Mouse (Mus musculus) inflammation-experienced regulatory T-cells (primary cell): ENCODE results near the gene Pla2g15. TPM values are rescaled to one million over a fixed set of nuclear protein-coding genes. Genes with fewer than 3 reads are reported as not detected.

Experiments
- polyA plus RNA-seq, 2 experiments: library from polyadenylated mRNA; unstranded; fragments of 100-300 nt; shearing (Covaris generic); gene quantifications; one replicate each; pipeline ENCODE4 v1.2.1; 2017

Gene Pla2g15
- polyA plus RNA-seq = 10 to 100 TPM; 10.9 to 12.5 TPM

GRCm38 (mm10) chr8:106149801-106150652, at the start of gene Pla2g15:
Gene Pla2g15 (plus strand): TSS chr8:106150399.

GRCm38 (mm10) chr8:106136156-106137130, 13.8 kb upstream of the Pla2g15 start, which contains the start of gene Esrp2:
Gene Esrp2 (minus strand): TSS chr8:106136974.

GRCm38 (mm10) chr8:106168356-106169016, 18.3 kb downstream of the Pla2g15 start, which contains the start of gene Slc7a6:
Gene Slc7a6 (plus strand): TSS chr8:106168857.

GRCm38 (mm10) chr8:106210821-106211345, 60.7 kb downstream of the Pla2g15 start, which contains the start of the genes Slc7a6os and Prmt7:
Gene Slc7a6os (minus strand): TSS chr8:106210935.
Gene Prmt7 (plus strand): TSS chr8:106210936.

Other genes starting within 250 kb of the Pla2g15 start
- gene Pskh1, start 250.0 kb upstream of the Pla2g15 start, polyA plus RNA-seq = 10 to 100 TPM; 22.7 to 25.5 TPM
- gene Ctrl, start 216.5 kb upstream of the Pla2g15 start, polyA plus RNA-seq = 1 to 10 TPM; 1.9 to 3.6 TPM
- gene Psmb10, start 212.0 kb upstream of the Pla2g15 start, polyA plus RNA-seq = 100 to 1,000 TPM; 357 to 426 TPM
- gene Lcat, start 207.0 kb upstream of the Pla2g15 start, polyA plus RNA-seq = under 1 TPM; 0.42 to 0.51 TPM
- gene Slc12a4, start 184.3 kb upstream of the Pla2g15 start, polyA plus RNA-seq = 10 to 100 TPM; 12.3 to 15.7 TPM
- not detected for gene Dpep3, start 171.0 kb upstream of the Pla2g15 start, polyA plus RNA-seq
- 10 to 100 TPM; 24.2 to 34.3 TPM for gene Dus2, start 159.1 kb upstream of the Pla2g15 start, polyA plus RNA-seq
- gene Dpep2nb, start 144.4 kb upstream of the Pla2g15 start, polyA plus RNA-seq = 1 to 10 TPM in 1 of 2 experiments, not detected in 1; 1.2 TPM
- gene Ddx28, start 138.5 kb upstream of the Pla2g15 start, polyA plus RNA-seq = 10 to 100 TPM; 16.5 to 20.6 TPM
- gene Nfatc3, start 91.6 kb upstream of the Pla2g15 start, polyA plus RNA-seq = 100 to 1,000 TPM; 125 to 142 TPM
- gene Esrp2, start 13.4 kb upstream of the Pla2g15 start, polyA plus RNA-seq = 1 to 10 TPM; 1.2 to 4.4 TPM
- gene Slc7a6, start 18.5 kb downstream of the Pla2g15 start, polyA plus RNA-seq = 10 to 100 TPM; 31.0 to 47.3 TPM
- 10 to 100 TPM; 59.8 to 71.9 TPM for gene Slc7a6os, start 60.5 kb downstream of the Pla2g15 start, polyA plus RNA-seq
- 10 to 100 TPM; 33.6 to 44.7 TPM for gene Prmt7, start 60.5 kb downstream of the Pla2g15 start, polyA plus RNA-seq
- under 1 TPM; 0.18 to 0.64 TPM for gene Smpd3, start 187.6 kb downstream of the Pla2g15 start, polyA plus RNA-seq